In genomic region chr17:6161916-6162315, GRCm38 (mm10) we compare ENCODE assay signal across 20 mouse cellular contexts.
"Had no signal": no experiment of that assay in that cellular context is flagged by ENCODE, and none has a peak within 500 bp of the region (broad histone marks: within the 10 kb centered on the region; RNA-seq: fewer than 3 reads in every experiment).

No protein-coding gene starts in this region.

- ATAC-seq: liver, postnatal 0 days; midbrain, embryonic 15.5 days had no signal

- DNase-seq: kidney, adult 11 months; kidney, adult 8-10 months; kidney, postnatal 10 days; kidney, postnatal 36 days; liver, postnatal 0 days; retina, postnatal 1 day; right cerebral cortex, postnatal 25 days; spleen, adult 18-20 months; thymus, postnatal 25 days had no signal

- H3K9me3 ChIP-seq: kidney, embryonic 15.5 days; limb, embryonic 10.5 days; limb, embryonic 13.5 days; lung, embryonic 15.5 days; midbrain, embryonic 12.5 days; midbrain, embryonic 15.5 days; neural tube, embryonic 13.5 days; stomach, embryonic 15.5 days had no signal

- H3K9ac ChIP-seq: kidney, embryonic 15.5 days; limb, embryonic 13.5 days; liver, embryonic 14.5 days; liver, postnatal 0 days; lung, embryonic 15.5 days; midbrain, embryonic 12.5 days; midbrain, embryonic 15.5 days; neural tube, embryonic 13.5 days; stomach, embryonic 15.5 days had no signal

- H3K4me3 ChIP-seq: kidney, embryonic 15.5 days; limb, embryonic 10.5 days; limb, embryonic 13.5 days; lung, embryonic 15.5 days; midbrain, embryonic 12.5 days; midbrain, embryonic 15.5 days; neural tube, embryonic 13.5 days; stomach, embryonic 15.5 days had no signal

- H3K27me3 ChIP-seq: kidney, embryonic 15.5 days; limb, embryonic 13.5 days; lung, embryonic 15.5 days; midbrain, embryonic 12.5 days; midbrain, embryonic 15.5 days; neural tube, embryonic 13.5 days; stomach, embryonic 15.5 days had no signal

- H3K4me1 ChIP-seq: limb, embryonic 10.5 days; limb, embryonic 13.5 days; midbrain, embryonic 12.5 days; midbrain, embryonic 15.5 days; stomach, embryonic 15.5 days had no signal

- H3K4me2 ChIP-seq: kidney, embryonic 15.5 days; limb, embryonic 13.5 days; liver, embryonic 11.5 days; lung, embryonic 15.5 days; midbrain, embryonic 12.5 days; midbrain, embryonic 15.5 days; neural tube, embryonic 13.5 days; stomach, embryonic 15.5 days had no signal

- H3K36me3 ChIP-seq: kidney, embryonic 15.5 days; midbrain, embryonic 12.5 days; midbrain, embryonic 15.5 days; neural tube, embryonic 13.5 days; stomach, embryonic 15.5 days had no signal

- H3K27ac ChIP-seq: kidney, embryonic 15.5 days; limb, embryonic 10.5 days; limb, embryonic 13.5 days; liver, embryonic 14.5 days; lung, embryonic 15.5 days; macrophage; midbrain, embryonic 12.5 days; midbrain, embryonic 15.5 days; neural tube, embryonic 13.5 days; stomach, embryonic 15.5 days had no signal
